Mouse (Mus musculus): ENCODE results near the gene Tuba3b.

DNA sequence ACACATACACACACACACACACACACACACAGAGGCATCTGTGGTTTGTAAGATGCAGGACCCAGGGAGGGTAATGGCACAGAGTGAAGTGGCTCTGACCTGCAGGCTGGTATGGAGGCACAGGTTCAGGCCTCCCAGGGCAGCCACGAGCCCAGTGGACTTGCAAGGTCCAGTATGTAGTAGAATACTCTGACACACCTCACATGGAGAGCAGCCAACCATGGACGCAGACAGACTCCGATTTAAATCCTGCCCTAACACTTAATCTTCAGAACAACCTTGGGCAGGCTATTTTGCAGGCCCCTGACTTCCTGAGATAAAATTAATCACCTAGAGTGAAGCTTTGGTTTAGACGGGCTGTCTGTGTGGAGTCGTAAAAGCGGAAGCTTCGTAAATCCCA, 21.6 kb upstream of the Tuba3b start:
- TF ChIP-seq CTCF (conservative IDR thresholded peaks at IDR 0.05; ENCODE audit: low read length), result no peak
- TF ChIP-seq POU5F1 (IDR thresholded peaks at IDR 0.05; ENCODE audit: borderline replicate concordance, low read length), result no peak
- TF ChIP-seq NANOG (IDR thresholded peaks at IDR 0.05; ENCODE audit: borderline replicate concordance, low read length), result no peak

Measured in E14TG2a.4 (cell line).